Mouse (Mus musculus) cerebellum, adult 2 months (tissue): Measurements from ENCODE around the gene Ryr2. TPM values are rescaled to one million over a fixed set of nuclear protein-coding genes. Genes with fewer than 3 reads are reported as not detected.

ENCODE experiments used
- DNase-seq, 2 experiments: peaks; one replicate each; pipeline ENCODE4 v3.0.0; 2021
- H3K27ac ChIP-seq: fragments of 200-500 bp; 2 replicates; pipeline ENCODE4 v1.5.1; 2012; ENCODE audit warnings: low read length, control low read depth, inconsistent platforms; ENCODE audit not compliant: insufficient read depth
- H3K27me3 ChIP-seq: fragments of 200-500 bp; 2 replicates; pipeline ENCODE4 v1.6.1; 2012; ENCODE audit warnings: inconsistent platforms, mild to moderate bottlenecking, low read length, moderate library complexity; ENCODE audit not compliant: control insufficient read depth, insufficient read depth
- H3K4me1 ChIP-seq: fragments of 200-500 bp; 2 replicates; pipeline ENCODE4 v1.6.1; 2011; ENCODE audit warnings: low read length; ENCODE audit not compliant: control insufficient read depth, insufficient read depth
- H3K4me3 ChIP-seq: fragments of 200-500 bp; replicated peaks from 2 replicates; pipeline ENCODE3; 2011; ENCODE audit warnings: mild to moderate bottlenecking, low read depth, low read length, control low read depth; ENCODE audit not compliant: insufficient read depth
- CTCF ChIP-seq: fragments of 200-500 bp; IDR thresholded peaks from 2 replicates; pipeline ENCODE4 v1.5.1; 2011; ENCODE audit warnings: low read depth, mild to moderate bottlenecking, control low read depth, low read length, moderate library complexity, borderline replicate concordance; ENCODE audit not compliant: insufficient read depth
- POLR2A ChIP-seq: fragments of 200-500 bp; IDR thresholded peaks from 2 replicates; pipeline ENCODE4 v1.6.1; 2011; ENCODE audit warnings: low read length, control low read depth, borderline replicate concordance; ENCODE audit not compliant: insufficient read depth
- WGBS: fragments of 180-500 bp; shearing (Covaris S2); methylation state at CpG from one replicate; pipeline ENCODE4 v1.1.7; 2018; 5-methylcytosine and 5-hydroxymethylcytosine counted together
- polyA plus RNA-seq: library from polyadenylated mRNA; depleted of rRNA; stranded (reverse); fragments of >200 nt; gene quantifications from 2 replicates; pipeline ENCODE4 v1.2.3, GENCODE M21; 2012

The Ryr2 gene
- polyA plus RNA-seq, 1 experiment, result 59.8 TPM

GRCm38 (mm10) chr13:12129121-12129520 lies 22.4 kb upstream of the Ryr2 start:
- WGBS, result 98% methylated on average over 1 of the region's 1 CpGs
- no peak for DNase-seq
- no peak overlapping the region for H3K4me3 ChIP-seq
- H3K4me1 ChIP-seq, result peaks cover 13% of the 10 kb centered on the region; the same call in 1 of the 2 replicates
- H3K27me3 ChIP-seq, result no peaks in the 10 kb centered on the region
- TF ChIP-seq POLR2A (no peak), CTCF (no peak)
- H3K27ac ChIP-seq, result no peak overlapping the region

DNA sequence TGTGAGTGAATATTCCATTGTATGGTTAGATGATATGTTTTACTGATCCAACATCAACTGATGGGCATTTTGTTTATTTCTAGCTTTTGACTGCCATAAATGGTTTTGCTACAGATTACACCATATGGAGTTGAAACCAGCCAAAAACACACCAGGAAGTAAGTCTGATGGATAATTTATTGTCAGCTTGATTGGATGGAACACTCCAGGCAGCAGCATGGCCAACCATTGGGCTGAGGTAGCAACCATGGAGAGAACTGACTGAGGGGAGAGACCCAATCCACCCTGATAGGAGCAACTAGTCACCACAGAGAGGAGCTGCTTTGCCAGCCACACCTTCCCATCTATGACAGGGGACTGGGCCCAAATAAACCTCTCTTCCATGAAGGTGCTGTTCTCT lies 19.4 kb upstream of the Ryr2 start:
- Histone ChIP-seq H3K4me1 (peaks cover 14% of the 10 kb centered on the region; the same call in 1 of the 2 replicates), H3K27ac (no peak overlapping the region), H3K27me3 (no peaks in the 10 kb centered on the region), H3K4me3 (no peak overlapping the region)
- DNase-seq, result peak; percentile 32 to 63
- TF ChIP-seq POLR2A (no peak), CTCF (no peak)

GRCm38 (mm10) chr13:12124940-12125540 lies 18.3 kb upstream of the Ryr2 start:
- H3K4me1 ChIP-seq, result peaks cover 14% of the 10 kb centered on the region; the same call in 1 of the 2 replicates
- H3K27me3 ChIP-seq, result no peaks in the 10 kb centered on the region
- peak; percentile 88 to 95 for DNase-seq
- no peak overlapping the region for H3K4me3 ChIP-seq
- H3K27ac ChIP-seq, result no peak overlapping the region
- 5% methylated on average over 7 of the region's 7 CpGs for WGBS
- no peak for TF ChIP-seq POLR2A
- TF ChIP-seq CTCF, result peak; percentile 13; the same call in 1 of the 2 replicates

DNA sequence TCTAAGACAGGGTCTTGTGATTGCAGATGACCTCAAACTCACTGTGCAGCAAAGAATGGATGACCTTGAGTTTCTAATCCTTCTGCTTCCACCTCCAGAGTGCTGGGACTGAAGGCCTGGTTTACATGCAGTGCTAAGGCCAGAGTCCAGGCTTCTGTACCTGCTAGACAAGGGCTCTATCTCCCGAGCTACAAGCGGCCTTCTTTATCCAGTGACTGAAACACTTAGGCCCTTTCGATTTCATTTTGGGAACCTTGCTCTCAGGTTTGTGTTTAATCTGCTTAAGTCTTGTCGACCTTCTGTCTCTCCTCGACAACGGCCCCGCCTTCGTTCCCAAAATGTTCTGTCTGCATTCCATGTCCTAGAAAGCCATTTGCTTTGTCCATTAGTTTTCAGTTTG lies 8.8 kb upstream of the Ryr2 start:
- no peak overlapping the region for H3K27ac ChIP-seq
- no peak for TF ChIP-seq POLR2A
- H3K4me3 ChIP-seq, result no peak overlapping the region
- WGBS, result 92% methylated on average over 8 of the region's 8 CpGs
- no peak for DNase-seq
- H3K27me3 ChIP-seq, result no peaks in the 10 kb centered on the region
- no peaks in the 10 kb centered on the region for H3K4me1 ChIP-seq

DNA sequence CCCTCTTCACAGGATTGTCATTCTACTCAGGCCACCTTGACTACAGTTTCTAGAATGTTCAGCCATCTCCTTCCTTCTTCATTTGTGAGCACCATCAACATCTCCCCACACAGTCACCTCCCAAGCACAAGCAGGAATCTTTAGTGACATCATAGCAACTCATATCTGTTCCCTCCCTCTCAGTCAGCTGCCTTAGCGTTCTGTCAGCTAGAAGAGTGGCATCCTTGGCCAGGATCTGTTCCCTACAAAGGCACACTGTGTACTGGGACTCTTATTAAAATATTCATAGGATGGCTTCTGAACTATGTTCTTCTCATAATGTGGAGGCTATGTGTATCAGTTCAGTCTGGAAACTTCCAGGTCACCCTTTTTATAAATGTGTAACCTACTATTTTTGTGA lies 8.1 kb upstream of the Ryr2 start:
- Histone ChIP-seq H3K27ac (no peak overlapping the region), H3K4me1 (no peaks in the 10 kb centered on the region), H3K4me3 (no peak overlapping the region), H3K27me3 (no peaks in the 10 kb centered on the region)
- TF ChIP-seq CTCF (no peak), POLR2A (no peak)
- no peak for DNase-seq
- WGBS, result 65% methylated on average over 1 of the region's 1 CpGs

GRCm38 (mm10) chr13:12108955-12109354 lies 2.2 kb upstream of the Ryr2 start:
- no peak overlapping the region for H3K27ac ChIP-seq
- no peak for TF ChIP-seq POLR2A
- no peak for TF ChIP-seq CTCF
- DNase-seq, result no peak
- no peak overlapping the region for H3K4me3 ChIP-seq
- 97% methylated on average over 1 of the region's 1 CpGs for WGBS
- no peaks in the 10 kb centered on the region for H3K27me3 ChIP-seq
- H3K4me1 ChIP-seq, result no peaks in the 10 kb centered on the region

DNA sequence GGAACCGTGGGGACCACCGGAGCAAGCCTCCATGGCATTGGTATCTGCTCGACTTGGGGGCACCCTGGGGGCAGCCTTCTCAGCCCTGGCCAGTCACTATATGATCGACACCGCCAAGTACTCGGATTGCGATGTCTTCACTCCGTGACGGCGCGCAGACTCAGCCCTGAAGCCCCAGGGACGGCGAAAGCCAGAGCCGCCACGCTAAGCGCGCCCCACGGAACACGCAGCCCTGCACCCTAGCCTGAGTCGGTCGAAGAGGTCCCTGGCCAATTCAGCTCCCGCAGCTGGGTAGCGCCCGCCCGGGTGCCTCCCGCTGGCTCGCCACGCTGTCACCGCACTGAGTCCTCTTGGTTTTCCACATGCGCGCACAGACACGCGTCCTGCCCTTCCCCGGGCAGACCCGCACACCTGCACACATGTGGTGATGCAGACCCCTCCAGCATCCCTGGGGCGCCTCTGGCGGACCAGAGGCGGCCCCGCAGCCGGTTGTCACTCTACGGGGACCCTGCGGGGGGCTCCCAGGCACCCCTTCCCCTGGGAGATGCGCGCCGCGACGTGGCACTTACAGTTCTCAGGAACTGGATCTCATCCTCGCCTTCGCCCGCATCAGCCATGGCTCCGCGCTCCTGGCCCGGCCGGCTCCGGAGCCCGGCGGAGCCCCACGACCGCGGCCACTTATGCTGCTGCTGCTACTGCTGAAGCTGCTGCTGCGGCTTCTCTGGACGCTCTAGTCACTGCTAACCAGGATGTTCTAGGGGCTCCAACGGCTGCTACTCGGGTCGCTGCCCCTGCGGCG lies 716 bp downstream of the Ryr2 start:
- under 1% methylated on average over 67 of the region's 67 CpGs for WGBS
- peak; percentile 71 to 82 for DNase-seq
- H3K4me1 ChIP-seq, result peaks cover 8% of the 10 kb centered on the region; the same call in 1 of the 2 replicates
- peak overlapping the region; percentile 93 for H3K27ac ChIP-seq
- peak overlapping the region; percentile 97 for H3K4me3 ChIP-seq
- no peaks in the 10 kb centered on the region for H3K27me3 ChIP-seq
- TF ChIP-seq POLR2A, result 0 out of 2 replicates have a peak, but pooled peaks have one; percentile 9
- TF ChIP-seq CTCF, result no peak
